Mouse (Mus musculus) frontal cortex, postnatal 10 days (tissue): Measurements from ENCODE around the gene Elf1.
"Not testable (repeated sequence)": the region's sequence is repeated elsewhere in the genome, so short reads cannot be mapped to it uniquely, and the experiment has no call there.

Experiments
- DNase-seq, 2 experiments: peaks; one replicate each; pipeline ENCODE4 v3.0.0; 2022; ENCODE audit warnings: low spot score in 2 of 2, mixed read lengths in 1 of 2

Gene Elf1

GRCm38 (mm10) chr14:79480624-79481338 lies at the start of gene Elf1:
Gene Elf1 (plus strand): TSS chr14:79481194.
- DNase-seq, result peak; percentile 92 to 96

GRCm38 (mm10) chr14:79434068-79434467 lies 46.9 kb upstream of the Elf1 start:
- no peak for DNase-seq

GRCm38 (mm10) chr14:79440655-79441054 lies 40.3 kb upstream of the Elf1 start:
- DNase-seq, result no peak

GRCm38 (mm10) chr14:79441441-79441840 lies 39.6 kb upstream of the Elf1 start:
- DNase-seq, result no peak

- no peak for DNase-seq
Observed at GRCm38 (mm10) chr14:79444601-79445000, 36.4 kb upstream of the Elf1 start.

GRCm38 (mm10) chr14:79445055-79445620 lies 35.9 kb upstream of the Elf1 start:
- DNase-seq, result peak in 1 of 2 experiments; percentile 21

GRCm38 (mm10) chr14:79451681-79452590 lies 29.1 kb upstream of the Elf1 start, which contains the start of gene Kbtbd6:
Gene Kbtbd6 (plus strand): TSS chr14:79451835.
- DNase-seq, result peak; percentile 52 to 70

- not testable (repeated sequence) for DNase-seq
Observed at GRCm38 (mm10) chr14:79452591-79452934, 28.4 kb upstream of the Elf1 start.

GRCm38 (mm10) chr14:79460401-79460800 lies 20.6 kb upstream of the Elf1 start:
- no peak for DNase-seq

GRCm38 (mm10) chr14:79460988-79461387 lies 20.0 kb upstream of the Elf1 start:
- DNase-seq, result no peak

- no peak for DNase-seq
Observed at GRCm38 (mm10) chr14:79465623-79466022, 15.4 kb upstream of the Elf1 start.

- peak in 1 of 2 experiments; percentile 47 for DNase-seq
Observed at GRCm38 (mm10) chr14:79467621-79468020, 13.4 kb upstream of the Elf1 start.

- no peak for DNase-seq
Observed at GRCm38 (mm10) chr14:79473384-79473783, 7.6 kb upstream of the Elf1 start.

- DNase-seq, result peak; percentile 88 to 95
Observed at GRCm38 (mm10) chr14:79481339-79482151, 551 bp downstream of the Elf1 start, which contains the start of gene Wbp4. Gene Wbp4 (minus strand): TSS chr14:79481520.

- no peak for DNase-seq
Observed at GRCm38 (mm10) chr14:79482251-79482661, 1.3 kb downstream of the Elf1 start.

- DNase-seq, result no peak
Observed at GRCm38 (mm10) chr14:79482747-79483355, 1.9 kb downstream of the Elf1 start.

GRCm38 (mm10) chr14:79483611-79484120 lies 2.7 kb downstream of the Elf1 start:
- DNase-seq, result no peak

- DNase-seq, result no peak
Observed at GRCm38 (mm10) chr14:79486617-79486992, 5.6 kb downstream of the Elf1 start.

- DNase-seq, result no peak
Observed at GRCm38 (mm10) chr14:79486993-79487731, 6.2 kb downstream of the Elf1 start.

- no peak for DNase-seq
Observed at GRCm38 (mm10) chr14:79488531-79488930, 7.5 kb downstream of the Elf1 start.
